Mouse (Mus musculus) ES-Bruce4 (cell line): ENCODE measurements around the gene Shisa8.

Experiments
- CTCF ChIP-seq: IDR thresholded peaks from one replicate; pipeline ENCODE4 v1.8.1; 2011; ENCODE audit warnings: low read depth, low read length
- EP300 ChIP-seq: IDR thresholded peaks from 2 replicates; pipeline ENCODE4 v1.6.1; 2011; ENCODE audit warnings: low read depth, low read length; ENCODE audit not compliant: insufficient read depth
- POLR2A ChIP-seq: IDR thresholded peaks from one replicate; pipeline ENCODE4 v1.8.1; 2011; ENCODE audit warnings: low read length; ENCODE audit not compliant: insufficient read depth

DNA sequence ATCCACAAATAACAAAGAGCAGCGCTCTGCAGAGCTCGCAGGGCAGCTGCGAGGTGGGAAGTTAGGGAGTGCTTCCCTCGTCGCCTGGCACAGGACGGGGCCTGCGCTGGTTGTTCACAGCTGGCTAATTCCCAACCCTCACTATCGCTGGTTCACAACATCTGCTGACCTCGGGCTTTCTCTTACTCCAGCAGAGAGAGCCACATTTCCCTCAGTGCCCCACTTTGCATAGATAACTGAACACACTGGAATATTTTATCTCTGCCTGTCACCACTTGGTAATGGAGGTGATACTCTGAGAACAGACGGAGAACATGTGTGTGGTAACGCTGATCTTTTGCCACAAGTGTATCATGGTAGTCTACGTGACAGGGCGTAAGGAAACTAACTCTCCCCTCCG is 26.5 kb downstream of the Shisa8 start:
- no peak for TF ChIP-seq CTCF
- TF ChIP-seq POLR2A = no peak
- no peak for TF ChIP-seq EP300
